Mouse (Mus musculus): ENCODE measurements at regions not wholly inside any gene's neighbourhood (a gene's known extent, or its start where the extent isn't known, plus 50 kb on each side); places are given as distances from the start of the nearest gene placed in this dataset.

GRCm38 (mm10) chr13:11164130-11164529 is 803.5 kb upstream of the Chrm3 start:
- H3K4me1 ChIP-seq (ENCODE audit: control insufficient read depth, insufficient read depth, low read length) = no peaks in the 10 kb centered on the region
- no peaks in the 10 kb centered on the region for H3K27me3 ChIP-seq (ENCODE audit: control insufficient read depth, insufficient read depth, low read depth, low read length)
- H3K4me3 ChIP-seq (ENCODE audit: low read depth, low read length) = no peak overlapping the region
- no peak overlapping the region for H3K27ac ChIP-seq (ENCODE audit: low read length)
- H3K4me2 ChIP-seq (ENCODE audit: low read length) = no peak overlapping the region
- H3K36me3 ChIP-seq (ENCODE audit: control insufficient read depth, insufficient read depth, low read length) = no peaks in the 10 kb centered on the region
- 74% methylated on average over 3 of the region's 3 CpGs for WGBS
- ATAC-seq = no peak
- H3K9ac ChIP-seq (ENCODE audit: low read depth, low read length) = no peak overlapping the region
- no peaks in the 10 kb centered on the region for H3K9me3 ChIP-seq (replicated peaks; ENCODE audit: control insufficient read depth, low read length, poor library complexity, severe bottlenecking)

DNA sequence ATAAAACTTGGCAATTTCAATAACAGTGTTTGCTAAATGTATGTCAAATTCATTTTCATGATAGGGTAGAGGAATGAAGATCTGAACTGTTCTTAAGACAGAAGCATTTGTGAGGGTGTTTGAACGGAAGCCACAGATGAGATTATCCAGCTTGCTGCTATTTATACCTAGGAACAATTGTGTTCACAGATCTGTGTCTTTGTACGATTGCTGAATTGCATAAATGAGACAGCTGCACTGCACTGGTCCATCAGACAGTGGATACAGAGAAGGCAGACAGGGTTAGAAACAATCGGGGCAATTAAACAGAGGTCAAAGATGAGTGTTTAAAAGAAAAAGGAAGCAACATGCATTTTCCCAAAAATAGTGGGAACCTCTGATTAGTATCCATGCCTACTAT is 786.6 kb upstream of the Chrm3 start:
- Histone ChIP-seq H3K9ac (ENCODE audit: low read depth, low read length) (no peak overlapping the region), H3K9me3 (replicated peaks; ENCODE audit: control insufficient read depth, low read length, poor library complexity, severe bottlenecking) (no peaks in the 10 kb centered on the region), H3K4me2 (ENCODE audit: low read length) (no peak overlapping the region), H3K27ac (ENCODE audit: low read length) (no peak overlapping the region), H3K4me1 (ENCODE audit: control insufficient read depth, insufficient read depth, low read length) (no peaks in the 10 kb centered on the region), H3K27me3 (ENCODE audit: control insufficient read depth, insufficient read depth, low read depth, low read length) (no peaks in the 10 kb centered on the region), H3K4me3 (ENCODE audit: low read depth, low read length) (no peak overlapping the region), H3K36me3 (ENCODE audit: control insufficient read depth, insufficient read depth, low read length) (no peaks in the 10 kb centered on the region)
- ATAC-seq = no peak
- 67% methylated on average over 3 of the region's 3 CpGs for WGBS

DNA sequence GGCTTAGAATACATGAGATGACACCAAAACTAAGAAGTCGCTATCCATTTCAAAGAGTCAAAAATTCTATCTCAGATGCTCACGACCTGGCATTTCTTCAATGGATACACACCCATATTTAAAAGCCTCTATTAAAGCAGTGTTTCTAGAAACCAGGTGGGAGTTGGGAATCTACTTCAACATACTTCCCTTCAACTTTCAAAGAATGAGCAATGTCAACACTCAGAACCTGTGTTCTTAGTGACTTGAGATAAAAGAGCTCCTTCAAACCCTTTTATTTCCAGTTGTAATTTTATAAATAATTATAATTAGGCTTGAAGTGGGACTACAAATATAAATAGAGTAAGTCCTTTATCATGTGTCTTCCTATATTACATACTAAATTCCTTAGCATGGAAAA is 747.0 kb upstream of the Chrm3 start:
- no peak for ATAC-seq
- no peaks in the 10 kb centered on the region for H3K27me3 ChIP-seq (ENCODE audit: control insufficient read depth, insufficient read depth, low read depth, low read length)
- no peak overlapping the region for H3K4me2 ChIP-seq (ENCODE audit: low read length)
- no peak overlapping the region for H3K9ac ChIP-seq (ENCODE audit: low read depth, low read length)
- H3K4me3 ChIP-seq (ENCODE audit: low read depth, low read length) = no peak overlapping the region
- no peak overlapping the region for H3K27ac ChIP-seq (ENCODE audit: low read length)
- H3K9me3 ChIP-seq (replicated peaks; ENCODE audit: control insufficient read depth, low read length, poor library complexity, severe bottlenecking) = no peaks in the 10 kb centered on the region
- H3K4me1 ChIP-seq (ENCODE audit: control insufficient read depth, insufficient read depth, low read length) = no peaks in the 10 kb centered on the region
- H3K36me3 ChIP-seq (ENCODE audit: control insufficient read depth, insufficient read depth, low read length) = no peaks in the 10 kb centered on the region
- WGBS = 91% methylated on average over 2 of the region's 2 CpGs

- no peaks in the 10 kb centered on the region for H3K27me3 ChIP-seq (ENCODE audit: control insufficient read depth, insufficient read depth, low read depth, low read length)
- ATAC-seq = no peak
- H3K9me3 ChIP-seq (replicated peaks; ENCODE audit: control insufficient read depth, low read length, poor library complexity, severe bottlenecking) = no peaks in the 10 kb centered on the region
- no peaks in the 10 kb centered on the region for H3K36me3 ChIP-seq (ENCODE audit: control insufficient read depth, insufficient read depth, low read length)
- H3K4me2 ChIP-seq (ENCODE audit: low read length) = no peak overlapping the region
- H3K4me3 ChIP-seq (ENCODE audit: low read depth, low read length) = no peak overlapping the region
- no peaks in the 10 kb centered on the region for H3K4me1 ChIP-seq (ENCODE audit: control insufficient read depth, insufficient read depth, low read length)
- no peak overlapping the region for H3K9ac ChIP-seq (ENCODE audit: low read depth, low read length)
- H3K27ac ChIP-seq (ENCODE audit: low read length) = no peak overlapping the region
- 82% methylated on average over 4 of the region's 4 CpGs for WGBS
Measured at GRCm38 (mm10) chr13:11106426-11106825, 745.8 kb upstream of the Chrm3 start.

DNA sequence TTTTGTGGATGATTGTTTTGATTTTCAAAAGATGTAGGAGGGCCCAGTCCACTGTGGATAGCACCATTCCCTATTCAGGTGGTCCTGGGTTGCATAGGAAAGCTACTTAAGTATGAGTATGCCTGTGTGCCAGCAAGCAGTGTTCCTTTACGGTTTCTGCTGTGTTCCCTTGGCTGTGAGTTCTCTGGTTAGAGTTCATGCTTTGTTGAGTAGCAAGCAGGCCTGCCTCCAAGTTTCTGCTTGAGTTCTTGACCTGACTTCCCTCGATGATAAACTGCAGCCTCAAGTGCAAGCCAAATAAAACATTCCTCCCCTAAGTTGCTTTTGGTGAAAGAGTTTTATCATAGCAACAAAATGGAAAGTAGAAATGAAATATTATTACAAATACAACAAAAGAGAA is 744.9 kb upstream of the Chrm3 start:
- Histone ChIP-seq H3K9ac (ENCODE audit: low read depth, low read length) (no peak overlapping the region), H3K9me3 (replicated peaks; ENCODE audit: control insufficient read depth, low read length, poor library complexity, severe bottlenecking) (no peaks in the 10 kb centered on the region), H3K4me1 (ENCODE audit: control insufficient read depth, insufficient read depth, low read length) (no peaks in the 10 kb centered on the region), H3K27ac (ENCODE audit: low read length) (no peak overlapping the region), H3K27me3 (ENCODE audit: control insufficient read depth, insufficient read depth, low read depth, low read length) (no peaks in the 10 kb centered on the region), H3K4me3 (ENCODE audit: low read depth, low read length) (no peak overlapping the region), H3K36me3 (ENCODE audit: control insufficient read depth, insufficient read depth, low read length) (no peaks in the 10 kb centered on the region), H3K4me2 (ENCODE audit: low read length) (no peak overlapping the region)
- WGBS = 84% methylated on average over 2 of the region's 2 CpGs
- no peak for ATAC-seq

- Histone ChIP-seq H3K27ac (ENCODE audit: low read length) (no peak overlapping the region), H3K9ac (ENCODE audit: low read depth, low read length) (no peak overlapping the region), H3K27me3 (ENCODE audit: control insufficient read depth, insufficient read depth, low read depth, low read length) (no peaks in the 10 kb centered on the region), H3K4me2 (ENCODE audit: low read length) (no peak overlapping the region), H3K36me3 (ENCODE audit: control insufficient read depth, insufficient read depth, low read length) (no peaks in the 10 kb centered on the region), H3K4me3 (ENCODE audit: low read depth, low read length) (no peak overlapping the region), H3K9me3 (replicated peaks; ENCODE audit: control insufficient read depth, low read length, poor library complexity, severe bottlenecking) (no peaks in the 10 kb centered on the region), H3K4me1 (ENCODE audit: control insufficient read depth, insufficient read depth, low read length) (peaks cover 3% of the 10 kb centered on the region; the same call in 1 of the 2 replicates)
- ATAC-seq = no peak
Measured at GRCm38 (mm10) chr13:11099586-11099950, 738.9 kb upstream of the Chrm3 start.

- no peak overlapping the region for H3K9ac ChIP-seq (ENCODE audit: low read depth, low read length)
- no peaks in the 10 kb centered on the region for H3K9me3 ChIP-seq (replicated peaks; ENCODE audit: control insufficient read depth, low read length, poor library complexity, severe bottlenecking)
- no peak overlapping the region for H3K27ac ChIP-seq (ENCODE audit: low read length)
- H3K27me3 ChIP-seq (ENCODE audit: control insufficient read depth, insufficient read depth, low read depth, low read length) = no peaks in the 10 kb centered on the region
- peaks cover 3% of the 10 kb centered on the region; the same call in 1 of the 2 replicates for H3K4me1 ChIP-seq (ENCODE audit: control insufficient read depth, insufficient read depth, low read length)
- H3K36me3 ChIP-seq (ENCODE audit: control insufficient read depth, insufficient read depth, low read length) = no peaks in the 10 kb centered on the region
- H3K4me3 ChIP-seq (ENCODE audit: low read depth, low read length) = no peak overlapping the region
- WGBS = 17% methylated on average over 4 of the region's 4 CpGs
- no peak for ATAC-seq
- H3K4me2 ChIP-seq (ENCODE audit: low read length) = no peak overlapping the region
Measured at GRCm38 (mm10) chr13:11098899-11099585, 738.4 kb upstream of the Chrm3 start.

DNA sequence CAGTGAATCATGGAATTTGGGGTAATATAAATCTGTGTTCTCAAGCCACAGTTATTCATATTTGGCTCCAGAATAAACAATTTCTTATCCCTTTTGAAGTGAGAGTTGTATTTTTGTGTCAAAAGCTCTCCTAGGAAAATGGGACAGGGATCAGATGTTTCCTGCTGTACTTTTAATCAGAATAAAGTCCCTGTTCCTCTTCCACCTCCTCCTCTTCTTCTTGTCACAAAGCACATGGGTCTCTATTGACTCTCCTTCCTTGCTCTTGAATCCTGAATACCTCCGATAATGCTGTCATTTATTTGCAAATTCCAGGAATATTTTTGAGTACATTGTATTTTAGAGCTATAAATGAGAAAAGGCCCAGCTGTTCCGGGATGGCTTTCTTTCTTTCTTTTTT is 732.3 kb upstream of the Chrm3 start:
- Histone ChIP-seq H3K4me3 (ENCODE audit: low read depth, low read length) (no peak overlapping the region), H3K36me3 (ENCODE audit: control insufficient read depth, insufficient read depth, low read length) (no peaks in the 10 kb centered on the region), H3K27ac (ENCODE audit: low read length) (no peak overlapping the region), H3K27me3 (ENCODE audit: control insufficient read depth, insufficient read depth, low read depth, low read length) (no peaks in the 10 kb centered on the region), H3K4me2 (ENCODE audit: low read length) (no peak overlapping the region), H3K9ac (ENCODE audit: low read depth, low read length) (no peak overlapping the region), H3K4me1 (ENCODE audit: control insufficient read depth, insufficient read depth, low read length) (no peaks in the 10 kb centered on the region), H3K9me3 (replicated peaks; ENCODE audit: control insufficient read depth, low read length, poor library complexity, severe bottlenecking) (no peaks in the 10 kb centered on the region)
- no peak for ATAC-seq
- WGBS = 60% methylated on average over 2 of the region's 2 CpGs
